Mouse (Mus musculus) forebrain, embryonic 15.5 days (tissue): Measurements from ENCODE around the gene Dgkg. TPM values are rescaled to one million over a fixed set of nuclear protein-coding genes. Genes with fewer than 3 reads are reported as not detected.

Source experiments
- ATAC-seq: fragments of 200-750 bp; cut with Nextera tagmentation; replicated peaks from 2 replicates; pipeline ENCODE4 v1.8.0; 2017; ENCODE audit warnings: mild to moderate bottlenecking, moderate TSS enrichment, moderate library complexity
- H3K27ac ChIP-seq: fragments of 300-500 bp; sonication (generic); replicated peaks from 2 replicates; pipeline ENCODE4 v1.5.1; 2015; ENCODE audit warnings: mild to moderate bottlenecking, inconsistent platforms
- H3K27me3 ChIP-seq: fragments of 300-500 bp; sonication (generic); 2 replicates; pipeline ENCODE4 v1.6.1; 2015; ENCODE audit warnings: inconsistent platforms
- H3K36me3 ChIP-seq: fragments of 300-500 bp; sonication (generic); 2 replicates; pipeline ENCODE4 v1.6.1; 2015; ENCODE audit warnings: mild to moderate bottlenecking, inconsistent platforms
- H3K4me1 ChIP-seq: fragments of 300-500 bp; sonication (generic); 2 replicates; pipeline ENCODE4 v1.6.1; 2015; ENCODE audit warnings: inconsistent platforms
- H3K4me2 ChIP-seq: fragments of 300-500 bp; sonication (generic); replicated peaks from 2 replicates; pipeline ENCODE4 v1.6.1; 2015; ENCODE audit warnings: mild to moderate bottlenecking, inconsistent platforms
- H3K4me3 ChIP-seq: fragments of 300-500 bp; sonication (generic); 2 replicates; pipeline ENCODE4 v1.5.1; 2015; ENCODE audit warnings: mild to moderate bottlenecking, inconsistent platforms
- H3K9ac ChIP-seq: fragments of 300-500 bp; sonication (generic); replicated peaks from 2 replicates; pipeline ENCODE4 v1.6.1; 2015; ENCODE audit warnings: mild to moderate bottlenecking, inconsistent platforms
- H3K9me3 ChIP-seq: fragments of 300-500 bp; sonication (generic); 2 replicates; pipeline ENCODE4 v1.6.1; 2016; ENCODE audit warnings: inconsistent platforms
- WGBS: fragments of 180-500 bp; shearing (Covaris S2); methylation state at CpG from one replicate; pipeline ENCODE4 v1.1.7; 2015; ENCODE audit warnings: mixed read lengths; 5-methylcytosine and 5-hydroxymethylcytosine counted together
- polyA plus RNA-seq: library from polyadenylated mRNA; unstranded; fragments of >200 nt; fragmentation: Nextera tagmentation; extraction: Ambion mirVana; gene quantifications from 2 replicates; pipeline ENCODE4 v1.2.1, GENCODE M21; 2015

Dgkg gene
- polyA plus RNA-seq, 1 experiment from 2014 or later = 5.8 TPM

DNA sequence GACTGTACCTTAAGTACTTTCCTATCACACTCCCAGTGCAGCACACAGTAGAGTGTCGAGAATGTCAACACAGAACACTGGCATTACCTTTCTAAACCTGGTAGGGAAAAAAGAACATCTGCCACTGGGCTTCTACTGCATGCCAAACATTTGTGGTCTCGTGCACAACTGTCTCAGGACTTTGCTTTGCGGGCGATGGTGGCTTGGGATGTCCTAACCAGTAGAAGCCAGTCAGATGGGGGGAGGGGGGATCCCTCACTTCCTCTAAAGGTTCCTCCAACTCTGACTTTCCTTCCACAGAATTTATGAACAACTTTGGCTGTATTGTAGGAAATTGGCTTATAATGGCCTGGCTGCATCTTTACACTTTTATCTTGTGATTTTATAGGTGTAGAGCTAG lies 7.0 kb upstream of the Dgkg start:
- Histone ChIP-seq H3K4me2 (no peak overlapping the region), H3K4me1 (no peaks in the 10 kb centered on the region), H3K27ac (no peak overlapping the region), H3K36me3 (no peaks in the 10 kb centered on the region), H3K27me3 (no peaks in the 10 kb centered on the region), H3K9ac (no peak overlapping the region), H3K4me3 (no peak overlapping the region), H3K9me3 (no peaks in the 10 kb centered on the region)
- ATAC-seq = no peak
- 85% methylated on average over 4 of the region's 4 CpGs for WGBS

DNA sequence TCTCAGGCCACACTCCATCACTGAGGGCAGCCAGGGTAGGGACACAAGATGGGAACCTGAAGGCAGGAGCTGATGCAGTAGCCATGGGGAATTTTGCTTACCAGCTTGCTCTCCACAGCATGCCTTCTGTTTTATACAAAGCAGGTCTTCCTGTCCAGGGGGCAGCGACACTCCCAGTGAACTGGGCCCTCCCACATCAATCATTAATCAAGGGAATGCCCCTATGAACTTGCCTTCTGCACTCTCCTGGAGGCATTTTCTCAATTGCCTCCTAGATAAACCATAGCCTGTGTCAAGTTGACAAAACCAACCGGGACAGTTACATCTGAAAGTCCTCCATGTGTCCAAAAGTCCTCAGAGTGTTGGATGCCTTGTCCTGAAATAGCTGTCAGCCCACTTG lies 6.1 kb upstream of the Dgkg start:
- Histone ChIP-seq H3K9me3 (no peaks in the 10 kb centered on the region), H3K9ac (no peak overlapping the region), H3K36me3 (no peaks in the 10 kb centered on the region), H3K27me3 (no peaks in the 10 kb centered on the region), H3K4me1 (no peaks in the 10 kb centered on the region), H3K4me3 (no peak overlapping the region), H3K4me2 (no peak overlapping the region), H3K27ac (no peak overlapping the region)
- no peak for ATAC-seq
- 61% methylated on average over 2 of the region's 2 CpGs for WGBS

DNA sequence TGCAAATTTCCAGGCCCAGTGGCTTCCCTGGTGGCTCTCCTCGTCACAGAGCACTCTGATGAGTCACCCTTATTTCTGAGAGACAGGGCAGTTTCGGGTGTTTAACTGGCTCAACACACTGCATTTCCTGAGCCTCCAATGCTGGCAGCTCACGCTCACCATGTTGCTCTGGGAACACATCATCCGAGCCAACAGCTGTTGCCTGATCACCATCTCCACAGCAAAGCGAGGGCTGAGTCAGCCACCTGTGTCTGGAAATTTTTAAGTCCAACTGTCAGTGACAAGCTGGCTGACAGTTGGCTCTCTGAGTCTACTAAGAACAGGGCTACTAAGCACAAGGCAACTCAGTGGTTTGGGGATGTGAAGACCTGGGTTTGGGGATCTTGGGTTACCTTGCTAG lies 4.1 kb upstream of the Dgkg start:
- peaks cover 13% of the 10 kb centered on the region for H3K4me1 ChIP-seq
- no peak for ATAC-seq
- H3K9ac ChIP-seq = no peak overlapping the region
- H3K36me3 ChIP-seq = no peaks in the 10 kb centered on the region
- 74% methylated on average over 5 of the region's 5 CpGs for WGBS
- no peak overlapping the region for H3K4me2 ChIP-seq
- peaks cover 14% of the 10 kb centered on the region for H3K27me3 ChIP-seq
- H3K9me3 ChIP-seq = no peaks in the 10 kb centered on the region
- H3K27ac ChIP-seq = no peak overlapping the region
- H3K4me3 ChIP-seq = no peak overlapping the region

DNA sequence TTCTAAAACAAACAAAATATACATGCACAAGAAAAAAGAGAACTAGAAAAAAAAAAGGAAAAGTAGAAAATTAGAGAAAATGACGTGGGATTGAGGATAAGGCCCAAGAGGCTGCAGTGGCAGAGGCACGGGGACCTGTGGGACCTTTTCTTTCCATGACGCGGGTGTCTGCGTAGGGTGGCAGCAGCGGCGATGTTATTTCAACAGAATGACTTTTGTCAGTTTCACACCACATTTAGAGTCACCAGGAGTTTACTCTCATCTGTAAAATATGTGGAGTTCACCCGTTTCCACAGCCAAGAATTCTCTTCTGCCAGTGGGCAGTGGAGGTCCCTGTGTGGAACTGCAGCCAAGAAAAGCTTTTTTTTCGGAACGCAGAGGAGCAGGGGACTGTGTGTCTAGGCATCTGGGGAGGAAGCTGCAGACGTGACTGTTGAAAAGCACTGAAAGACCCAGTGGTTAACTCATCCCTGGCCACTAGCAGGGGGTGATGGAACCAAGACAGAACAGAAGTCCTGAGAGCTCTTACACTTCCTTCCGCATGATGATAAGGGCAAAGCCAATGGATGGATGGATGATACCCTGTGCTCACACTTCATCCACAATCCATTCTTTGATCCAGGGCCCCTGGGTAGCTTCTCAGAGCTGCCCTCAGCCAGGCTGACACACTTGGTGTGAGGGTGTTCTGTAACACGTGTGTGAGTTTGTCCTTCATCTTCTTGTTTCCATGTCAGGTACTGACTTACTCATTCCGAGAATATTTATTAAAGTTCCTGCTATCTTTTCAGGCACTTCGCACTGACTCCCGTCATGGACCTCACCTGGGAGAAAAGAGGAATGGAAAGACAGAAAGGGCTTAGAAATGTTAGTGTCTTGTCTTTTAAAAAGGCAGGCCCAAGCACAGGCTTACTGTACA lies 1.1 kb upstream of the Dgkg start:
- ATAC-seq = no peak
- no peaks in the 10 kb centered on the region for H3K9me3 ChIP-seq
- no peak overlapping the region for H3K9ac ChIP-seq
- no peak overlapping the region for H3K4me2 ChIP-seq
- no peak overlapping the region for H3K27ac ChIP-seq
- no peaks in the 10 kb centered on the region for H3K36me3 ChIP-seq
- H3K4me3 ChIP-seq = no peak overlapping the region
- peaks cover 16% of the 10 kb centered on the region for H3K4me1 ChIP-seq
- 79% methylated on average over 16 of the region's 16 CpGs for WGBS
- H3K27me3 ChIP-seq = peaks cover 19% of the 10 kb centered on the region

DNA sequence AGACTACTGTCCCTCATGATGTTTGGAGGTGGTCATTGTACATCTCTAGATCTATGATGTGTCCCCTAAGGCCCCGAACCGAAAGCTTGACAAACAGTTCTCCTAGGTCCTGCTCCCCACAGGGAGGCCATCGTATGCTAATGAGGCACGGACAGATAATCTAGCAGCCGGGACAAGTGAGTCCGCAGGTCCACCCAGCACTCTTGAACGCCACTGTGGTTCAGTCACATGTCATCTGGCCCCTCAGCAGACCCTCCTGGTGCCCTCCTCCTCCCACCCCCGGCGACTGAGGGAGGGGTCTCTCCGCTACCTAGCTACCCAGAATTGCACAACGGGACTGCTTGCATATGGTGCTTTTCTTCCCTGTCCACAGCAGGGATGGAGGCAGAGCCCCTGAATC lies 1.2 kb downstream of the Dgkg start:
- no peak overlapping the region for H3K27ac ChIP-seq
- peak overlapping the region; percentile 45 for H3K4me3 ChIP-seq
- WGBS = 6% methylated on average over 11 of the region's 11 CpGs
- no peaks in the 10 kb centered on the region for H3K9me3 ChIP-seq
- 0 out of 2 replicates have a peak overlapping the region, but pooled peaks have one; percentile 7 for H3K9ac ChIP-seq
- ATAC-seq = no peak
- H3K27me3 ChIP-seq = peaks cover 19% of the 10 kb centered on the region
- H3K4me1 ChIP-seq = peaks cover 16% of the 10 kb centered on the region
- no peaks in the 10 kb centered on the region for H3K36me3 ChIP-seq
- peak overlapping the region; percentile 88 for H3K4me2 ChIP-seq

DNA sequence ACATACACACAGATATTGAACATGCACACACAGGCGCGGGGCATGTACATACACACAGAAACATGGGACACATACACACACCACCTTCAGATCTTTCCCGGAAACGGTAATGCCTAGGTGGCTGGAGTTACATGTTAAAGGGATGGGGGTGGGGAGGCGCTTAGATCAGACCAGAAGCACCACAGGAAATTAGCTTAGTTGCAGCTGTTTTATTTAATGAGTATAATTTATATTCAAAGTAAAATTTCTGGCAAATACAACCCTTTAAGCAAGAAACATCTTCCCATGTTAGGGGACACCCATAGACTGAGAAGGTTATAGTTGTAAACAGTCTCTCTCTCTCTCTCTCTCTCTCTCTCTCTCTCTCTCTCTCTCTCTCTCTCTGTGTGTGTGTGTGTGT lies 1.8 kb downstream of the Dgkg start:
- peaks cover 19% of the 10 kb centered on the region for H3K27me3 ChIP-seq
- no peak for ATAC-seq
- H3K27ac ChIP-seq = no peak overlapping the region
- 69% methylated on average over 5 of the region's 5 CpGs for WGBS
- H3K36me3 ChIP-seq = no peaks in the 10 kb centered on the region
- H3K4me2 ChIP-seq = no peak overlapping the region
- no peak overlapping the region for H3K4me3 ChIP-seq
- peaks cover 16% of the 10 kb centered on the region for H3K4me1 ChIP-seq
- no peak overlapping the region for H3K9ac ChIP-seq
- no peaks in the 10 kb centered on the region for H3K9me3 ChIP-seq

DNA sequence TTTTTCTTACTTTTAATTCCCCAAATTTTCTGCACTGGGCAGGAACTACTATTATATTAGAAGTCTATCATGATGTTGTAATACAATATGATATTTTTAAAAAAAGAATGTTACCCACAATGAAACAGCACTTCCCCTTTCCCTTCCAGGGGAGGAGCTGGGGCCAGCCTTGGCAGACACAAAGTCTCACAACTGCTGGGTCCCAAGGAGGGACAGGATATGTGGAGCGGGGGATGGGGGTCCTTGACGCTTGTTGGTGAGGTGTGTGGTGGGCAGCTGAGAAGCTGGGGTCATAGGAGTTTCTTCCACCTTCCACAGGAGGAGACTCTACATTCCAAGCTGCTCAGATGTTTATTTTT lies 2.6 kb downstream of the Dgkg start:
- 68% methylated on average over 2 of the region's 2 CpGs for WGBS

DNA sequence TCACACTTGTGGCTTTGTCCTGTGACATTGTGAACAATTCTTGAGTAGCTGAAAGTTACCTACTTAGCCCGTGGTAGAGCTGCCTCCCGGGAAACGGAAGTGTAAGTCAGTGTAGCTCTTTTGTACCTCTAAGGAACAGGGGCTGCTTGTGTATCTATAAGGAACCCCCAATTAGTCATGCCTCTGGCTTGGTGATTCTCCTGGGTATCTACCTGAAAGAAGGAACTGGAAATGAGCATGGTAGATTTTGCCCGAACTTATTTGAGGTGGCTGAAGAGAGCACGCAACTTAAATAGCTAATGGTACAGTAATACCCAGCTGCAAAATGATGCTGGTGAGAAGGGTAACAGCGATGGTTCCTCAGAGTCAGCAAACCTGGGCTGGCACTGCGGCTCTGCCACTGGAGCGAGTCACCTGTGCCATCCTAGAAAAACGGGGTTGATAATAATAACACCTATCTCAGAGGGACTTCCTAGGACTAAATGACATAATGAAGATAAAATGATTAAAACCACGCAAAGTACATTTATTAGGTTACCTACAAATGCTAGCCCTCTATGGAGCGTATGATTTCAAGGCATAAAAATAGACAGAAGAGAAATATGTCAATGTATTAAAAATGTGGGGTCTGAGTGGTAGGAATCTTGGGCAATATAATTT lies 3.1 kb downstream of the Dgkg start:
- WGBS = 90% methylated on average over 11 of the region's 11 CpGs

More for the DNA sequence above, 2.6 kb downstream of the Dgkg start:
- H3K4me3 ChIP-seq = no peak overlapping the region
- ATAC-seq = no peak
- peaks cover 16% of the 10 kb centered on the region for H3K4me1 ChIP-seq
- H3K27me3 ChIP-seq = peaks cover 19% of the 10 kb centered on the region
- no peaks in the 10 kb centered on the region for H3K9me3 ChIP-seq
- no peak overlapping the region for H3K27ac ChIP-seq
- H3K4me2 ChIP-seq = no peak overlapping the region
- H3K9ac ChIP-seq = no peak overlapping the region
- no peaks in the 10 kb centered on the region for H3K36me3 ChIP-seq

DNA sequence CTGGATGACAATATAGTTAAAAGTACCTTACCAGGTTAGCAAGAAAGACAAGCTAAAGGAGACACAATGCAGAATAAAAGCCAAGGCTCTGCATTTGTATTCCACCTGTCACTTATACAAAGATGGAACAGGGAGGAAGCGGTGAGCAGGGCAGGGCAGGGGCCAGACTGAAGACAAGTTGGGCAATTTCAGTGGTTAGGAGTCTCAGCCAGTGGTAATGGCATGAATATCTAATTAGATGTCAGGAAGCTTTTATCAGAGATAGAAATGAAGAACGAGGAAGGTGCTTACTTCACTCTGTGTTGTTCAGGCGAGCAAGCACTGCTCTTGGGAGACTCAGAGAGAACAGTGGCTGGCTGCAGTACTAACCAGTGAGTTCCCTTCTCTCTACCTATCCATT lies 5.8 kb downstream of the Dgkg start:
- Histone ChIP-seq H3K27me3 (peaks cover 7% of the 10 kb centered on the region), H3K9me3 (no peaks in the 10 kb centered on the region), H3K4me1 (peaks cover 4% of the 10 kb centered on the region), H3K27ac (no peak overlapping the region), H3K4me3 (no peak overlapping the region), H3K36me3 (no peaks in the 10 kb centered on the region), H3K9ac (no peak overlapping the region), H3K4me2 (no peak overlapping the region)
- 72% methylated on average over 3 of the region's 3 CpGs for WGBS
- ATAC-seq = no peak

More for the DNA sequence above, 3.1 kb downstream of the Dgkg start:
- Histone ChIP-seq H3K36me3 (no peaks in the 10 kb centered on the region), H3K27me3 (peaks cover 19% of the 10 kb centered on the region), H3K27ac (no peak overlapping the region), H3K9me3 (no peaks in the 10 kb centered on the region), H3K9ac (no peak overlapping the region), H3K4me1 (peaks cover 16% of the 10 kb centered on the region), H3K4me3 (no peak overlapping the region), H3K4me2 (no peak overlapping the region)
- ATAC-seq = no peak

DNA sequence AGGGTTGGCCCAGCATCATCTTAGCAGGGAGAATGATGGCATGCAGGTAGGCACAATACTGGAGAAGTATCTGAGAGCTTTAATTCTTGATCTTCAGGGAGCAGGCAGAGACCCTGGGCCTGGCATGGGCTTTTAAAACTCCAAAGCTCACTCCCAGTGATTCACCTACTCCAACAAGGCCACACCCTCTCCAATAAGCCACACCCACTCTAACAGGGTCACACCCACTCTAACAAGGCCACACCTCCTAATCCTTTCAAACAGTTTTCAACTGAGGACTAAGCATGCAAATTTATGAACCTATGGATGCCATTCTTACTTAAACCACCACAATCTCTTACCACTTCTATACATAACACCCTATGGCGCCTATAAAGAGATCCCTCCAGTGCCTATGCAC lies 11.8 kb downstream of the Dgkg start:
- no peak for ATAC-seq
- 95% methylated on average over 1 of the region's 1 CpGs for WGBS
- H3K9ac ChIP-seq = no peak overlapping the region
- no peaks in the 10 kb centered on the region for H3K9me3 ChIP-seq
- no peaks in the 10 kb centered on the region for H3K4me1 ChIP-seq
- H3K4me2 ChIP-seq = no peak overlapping the region
- H3K36me3 ChIP-seq = no peaks in the 10 kb centered on the region
- H3K4me3 ChIP-seq = no peak overlapping the region
- H3K27me3 ChIP-seq = no peaks in the 10 kb centered on the region
- no peak overlapping the region for H3K27ac ChIP-seq

DNA sequence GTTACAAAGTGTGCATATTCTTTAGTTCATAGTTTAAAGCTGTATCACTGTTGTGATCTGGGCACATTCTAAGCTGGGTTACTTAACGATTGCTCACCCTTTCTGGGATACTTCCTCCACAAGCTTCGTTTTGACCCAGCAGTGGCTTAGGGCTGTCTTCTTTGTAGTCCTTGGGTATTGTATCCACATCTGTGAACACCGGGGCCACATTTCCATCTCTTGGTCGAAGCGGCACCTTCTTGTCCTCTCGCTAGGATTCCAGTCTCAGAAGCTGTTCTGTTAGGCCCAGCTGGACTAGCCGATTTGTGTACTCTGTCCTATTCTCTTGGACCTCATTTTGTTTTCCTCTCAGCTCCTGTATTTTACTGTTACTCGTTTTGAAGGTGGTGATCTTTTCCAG lies 13.6 kb downstream of the Dgkg start:
- H3K4me1 ChIP-seq = no peaks in the 10 kb centered on the region
- no peaks in the 10 kb centered on the region for H3K9me3 ChIP-seq
- no peak overlapping the region for H3K9ac ChIP-seq
- no peaks in the 10 kb centered on the region for H3K27me3 ChIP-seq
- H3K4me3 ChIP-seq = no peak overlapping the region
- no peaks in the 10 kb centered on the region for H3K36me3 ChIP-seq
- no peak overlapping the region for H3K4me2 ChIP-seq
- ATAC-seq = no peak
- H3K27ac ChIP-seq = no peak overlapping the region
- 38% methylated on average over 8 of the region's 8 CpGs for WGBS

DNA sequence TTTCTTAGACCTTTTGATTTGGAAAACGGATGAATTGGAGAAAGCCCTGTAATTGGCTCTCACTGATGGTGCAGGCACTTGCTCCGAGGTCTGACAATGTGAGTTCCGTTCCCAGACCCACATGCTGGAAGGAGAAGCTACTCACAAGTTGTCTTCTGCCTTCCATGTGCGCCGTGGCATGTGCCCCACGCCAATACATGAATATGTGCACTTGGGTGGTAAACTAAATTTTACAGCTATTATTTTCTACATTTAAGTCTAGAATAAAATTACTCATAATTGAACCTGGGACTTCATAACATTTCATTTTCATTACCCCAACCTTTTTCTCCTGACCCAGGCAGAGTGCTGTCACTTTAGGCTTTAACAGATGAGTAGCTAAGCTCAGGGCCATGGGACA lies 14.1 kb downstream of the Dgkg start:
- no peak overlapping the region for H3K4me3 ChIP-seq
- H3K4me2 ChIP-seq = no peak overlapping the region
- no peaks in the 10 kb centered on the region for H3K4me1 ChIP-seq
- no peak overlapping the region for H3K27ac ChIP-seq
- no peak for ATAC-seq
- no peaks in the 10 kb centered on the region for H3K27me3 ChIP-seq
- H3K9me3 ChIP-seq = no peaks in the 10 kb centered on the region
- no peaks in the 10 kb centered on the region for H3K36me3 ChIP-seq
- no peak overlapping the region for H3K9ac ChIP-seq
- WGBS = 85% methylated on average over 6 of the region's 6 CpGs
